Mouse (Mus musculus) forelimb bud, embryonic 11.5 days (tissue): ENCODE measurements at regions not wholly inside any gene's neighbourhood (a gene's known extent, or its start where the extent isn't known, plus 50 kb on each side); places are given as distances from the start of the nearest gene placed in this dataset.

Experiments used
- DNase-seq: peaks from one replicate; pipeline ENCODE4 v3.0.0-alpha.2; 2012; ENCODE audit warnings: low read depth, low spot score

DNA sequence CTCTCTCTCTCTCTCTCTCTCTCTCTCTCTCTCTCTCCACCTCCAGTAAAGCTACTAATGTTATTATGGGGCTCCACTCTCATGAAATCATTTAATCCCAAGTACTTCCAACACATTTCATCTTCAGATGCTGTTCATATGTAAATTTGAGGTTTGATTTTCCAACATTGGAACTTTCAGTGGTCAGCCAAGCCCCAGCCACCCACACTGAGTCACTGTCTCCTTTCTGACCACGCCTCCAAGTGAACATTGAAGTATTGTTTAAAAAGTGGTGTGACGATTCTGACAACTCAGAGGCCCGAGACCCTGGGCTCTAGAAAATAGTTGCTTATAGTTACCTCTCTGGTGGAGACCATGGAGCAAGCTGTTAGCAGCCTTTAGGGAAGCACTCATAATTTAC lies 313.3 kb downstream of the Qdpr start:
- DNase-seq: no peak

DNA sequence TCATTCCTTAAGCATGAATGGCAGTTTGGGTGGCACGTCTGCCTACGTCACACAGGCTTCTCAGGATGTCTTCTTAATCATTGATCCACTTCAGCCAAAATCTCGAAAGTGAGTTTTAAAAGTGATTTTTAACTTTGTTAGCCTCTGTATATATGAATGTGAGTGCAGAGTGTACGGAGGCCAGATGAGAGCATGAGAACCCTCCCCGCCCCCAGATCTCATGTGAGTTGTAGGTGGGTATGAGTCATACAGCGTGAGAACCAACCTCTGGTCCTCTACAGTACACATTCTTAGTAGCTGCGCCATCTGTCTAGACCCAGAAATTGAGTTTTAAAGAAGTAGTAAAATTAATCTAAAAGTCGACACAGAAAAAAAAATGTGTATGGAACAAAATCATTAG lies 322.1 kb downstream of the Qdpr start:
- no peak for DNase-seq

DNA sequence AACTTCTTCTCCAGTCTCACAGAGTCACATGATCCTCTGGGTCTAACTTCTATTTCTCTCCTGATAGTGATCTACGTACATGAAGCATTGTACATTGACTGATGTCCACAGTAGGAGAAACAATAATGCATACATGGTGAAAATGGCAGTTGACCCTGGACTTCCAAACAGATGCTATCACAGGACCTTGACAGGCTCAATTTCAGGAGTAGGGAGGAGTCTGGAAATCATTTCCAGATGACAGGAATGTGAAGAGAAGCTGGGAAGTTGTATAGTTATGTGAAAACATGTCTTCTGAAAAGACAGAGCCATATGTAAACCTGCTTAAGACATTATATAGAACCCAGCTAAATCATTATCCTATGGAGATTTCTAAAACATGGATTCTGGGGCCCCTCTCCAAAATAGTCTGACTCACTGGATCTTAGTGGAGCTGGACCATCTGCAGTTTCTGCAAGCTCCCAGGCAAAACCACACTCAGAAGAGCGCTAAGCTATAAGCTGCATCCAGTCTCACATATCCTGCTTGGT lies 322.3 kb upstream of the Ldb2 start:
- peak; percentile 40 for DNase-seq

GRCm38 (mm10) chr5:45119757-45120156 lies 320.3 kb upstream of the Ldb2 start:
- no peak for DNase-seq

DNA sequence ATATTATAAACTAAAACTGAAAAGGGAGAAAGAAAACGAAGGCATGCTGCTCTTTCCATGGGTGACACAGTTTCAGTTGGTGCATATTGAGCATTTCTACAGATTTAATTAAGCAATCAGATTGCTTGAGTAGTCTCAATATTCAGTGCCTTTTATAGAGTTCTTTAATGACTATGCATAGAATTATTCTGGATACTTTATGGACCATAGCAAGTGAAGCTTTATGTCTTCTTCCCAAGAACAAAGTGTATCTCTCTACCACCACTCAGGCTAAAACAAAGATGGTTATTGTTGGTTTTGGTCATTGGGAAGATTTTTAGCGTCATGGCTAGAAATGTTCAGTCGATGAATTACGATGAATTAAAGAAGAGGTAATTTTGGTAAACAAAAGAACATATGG lies 311.8 kb upstream of the Ldb2 start:
- no peak for DNase-seq

DNA sequence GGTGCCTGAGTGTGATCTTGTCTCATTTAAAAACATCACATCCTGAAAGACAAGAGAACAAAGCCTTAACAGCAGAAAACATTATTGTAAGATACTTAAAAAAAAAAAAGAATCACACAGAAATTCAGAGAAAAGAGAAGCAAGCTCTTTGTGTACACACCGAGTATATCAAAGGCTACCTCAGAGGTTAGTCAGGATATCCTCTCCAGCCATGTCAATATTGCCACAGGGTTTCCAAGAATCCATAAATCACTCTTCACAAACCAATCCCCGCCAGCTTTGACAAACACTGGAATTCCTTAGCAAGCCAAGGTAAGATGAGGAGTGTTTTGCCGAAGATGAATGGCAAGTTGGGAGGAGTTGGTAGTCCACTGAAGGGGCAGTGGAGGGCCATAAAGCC lies 311.3 kb upstream of the Ldb2 start:
- no peak for DNase-seq

GRCm38 (mm10) chr5:45105236-45105816 lies 305.8 kb upstream of the Ldb2 start:
- no peak for DNase-seq

DNA sequence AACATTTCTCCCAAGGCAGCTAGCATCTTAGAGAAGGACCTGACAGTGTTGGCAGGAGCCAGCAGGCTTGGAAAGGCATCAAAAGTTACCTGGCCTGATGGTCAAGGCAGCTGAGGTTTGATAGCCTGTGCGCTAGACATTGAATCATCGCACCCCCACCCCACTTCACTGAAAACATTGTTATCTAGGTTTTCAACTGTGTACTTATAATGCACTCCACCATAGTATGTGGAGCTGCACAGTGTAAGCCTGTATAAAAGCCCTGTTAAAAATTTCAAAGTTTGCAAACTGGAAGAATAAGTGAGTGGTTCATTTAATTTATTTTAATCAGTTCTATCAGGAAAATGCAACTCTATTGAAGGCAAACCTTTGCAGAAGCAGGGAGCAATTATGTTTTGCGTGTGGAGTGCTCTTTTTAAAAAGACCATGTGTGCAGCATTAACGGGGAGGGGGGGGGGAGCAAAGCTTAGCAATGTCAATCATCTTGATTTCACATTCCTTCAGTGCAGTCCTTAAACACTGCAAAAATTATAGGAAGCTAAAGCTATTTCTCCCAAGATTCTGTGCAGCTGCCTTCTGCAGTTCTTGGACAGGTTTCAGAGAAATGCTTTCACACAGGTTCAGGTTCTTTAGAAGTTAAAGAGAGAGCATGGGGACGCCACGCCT lies 304.4 kb upstream of the Ldb2 start:
- no peak for DNase-seq

GRCm38 (mm10) chr5:45102661-45103060 lies 303.2 kb upstream of the Ldb2 start:
- DNase-seq: no peak

DNA sequence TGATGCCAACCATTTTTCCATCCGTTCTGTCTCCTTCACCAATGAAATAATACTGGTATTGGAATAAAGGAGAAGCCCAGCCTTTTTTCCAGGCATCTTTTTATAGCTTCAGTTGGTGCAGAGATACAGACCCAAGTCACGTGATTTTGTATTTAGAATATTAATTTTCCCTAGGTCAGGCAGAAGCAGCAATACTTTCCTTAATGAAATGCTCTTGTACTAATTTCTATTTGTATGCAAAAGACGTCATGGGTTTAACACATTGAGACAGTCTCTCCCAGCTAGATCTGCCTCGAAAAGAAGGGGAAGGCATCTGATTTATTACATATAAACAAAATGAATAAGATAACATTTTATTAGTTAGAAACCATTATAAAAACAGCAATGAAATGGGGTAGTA lies 302.3 kb upstream of the Ldb2 start:
- no peak for DNase-seq

DNA sequence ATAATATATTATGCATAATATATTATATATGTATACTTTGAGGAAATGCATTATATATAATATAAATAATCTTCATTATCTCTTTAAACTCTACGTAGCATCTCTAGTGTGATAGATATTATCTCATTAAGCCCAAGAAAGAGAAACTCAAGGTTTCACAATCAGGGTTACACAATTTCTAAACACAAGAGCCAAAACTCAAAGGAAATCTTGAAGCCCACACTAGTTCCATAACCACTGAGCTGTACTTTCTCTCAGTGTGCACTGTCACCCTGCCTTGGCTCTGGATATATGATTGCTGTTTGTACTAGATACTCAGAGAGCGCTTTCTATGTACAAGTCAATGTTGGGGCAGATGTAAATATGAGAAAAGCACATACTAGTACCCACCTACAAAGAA lies 299.6 kb upstream of the Ldb2 start:
- DNase-seq: no peak

GRCm38 (mm10) chr5:45097941-45098340 lies 298.5 kb upstream of the Ldb2 start:
- no peak for DNase-seq

DNA sequence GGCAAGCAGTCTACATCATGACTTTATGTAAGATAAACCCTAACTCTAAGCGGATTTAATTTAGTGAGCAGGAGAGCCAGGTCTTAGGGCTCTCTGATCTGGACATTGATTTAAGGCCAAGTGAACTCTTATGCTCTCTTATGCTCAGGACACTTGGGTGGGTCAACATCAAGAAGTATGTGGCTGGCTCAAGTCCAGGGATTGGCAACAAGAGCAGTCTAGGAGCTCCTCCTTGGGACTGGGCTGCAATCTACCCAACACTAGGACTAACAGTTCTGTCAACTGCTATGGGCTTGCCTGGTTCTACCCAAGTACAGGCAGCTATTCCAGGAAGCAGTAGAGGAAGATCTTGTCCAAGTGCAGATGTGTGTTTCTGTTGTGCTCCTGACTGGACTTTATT lies 285.3 kb upstream of the Ldb2 start:
- DNase-seq: no peak

GRCm38 (mm10) chr5:45082601-45083000 lies 283.1 kb upstream of the Ldb2 start:
- no peak for DNase-seq

- DNase-seq: no peak
These were observed 276.9 kb upstream of the Ldb2 start for GRCm38 (mm10) chr5:45076347-45076890.

- DNase-seq: no peak
These were observed 275.7 kb upstream of the Ldb2 start for GRCm38 (mm10) chr5:45075195-45075594.

GRCm38 (mm10) chr5:45072529-45072928 lies 273.0 kb upstream of the Ldb2 start:
- no peak for DNase-seq

GRCm38 (mm10) chr5:45065917-45066699 lies 266.6 kb upstream of the Ldb2 start:
- peak; percentile 69 for DNase-seq

- no peak for DNase-seq
These were observed 263.1 kb upstream of the Ldb2 start for GRCm38 (mm10) chr5:45062567-45062966.

- DNase-seq: peak; percentile 60
These were observed 255.9 kb upstream of the Ldb2 start for GRCm38 (mm10) chr5:45055276-45055959.

DNA sequence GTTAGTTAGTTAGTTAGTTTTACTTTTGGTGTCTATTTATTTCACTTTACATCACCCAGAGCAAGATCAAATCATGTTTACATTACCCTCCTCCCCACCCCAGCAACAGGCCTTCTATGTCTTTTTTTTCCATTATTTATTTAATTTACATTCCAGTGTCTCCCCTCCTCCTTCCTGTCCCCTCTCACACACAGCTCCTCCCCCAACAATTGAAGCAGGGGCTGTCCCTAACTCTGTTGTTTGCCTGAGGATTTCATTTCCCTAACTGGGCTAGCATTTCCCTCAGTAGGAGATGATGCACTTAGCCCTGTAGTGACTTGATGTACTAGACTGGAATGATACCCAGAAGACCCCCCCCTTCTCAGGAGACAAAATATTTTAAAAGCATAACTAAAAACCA lies 249.9 kb upstream of the Ldb2 start:
- no peak for DNase-seq

GRCm38 (mm10) chr5:45042914-45043313 lies 243.4 kb upstream of the Ldb2 start:
- no peak for DNase-seq
